Mouse (Mus musculus): Measurements from ENCODE around the gene Tmem163.
A peak's percentile ranks its signal among the peaks of the same experiment; 100 is the strongest.

DNA sequence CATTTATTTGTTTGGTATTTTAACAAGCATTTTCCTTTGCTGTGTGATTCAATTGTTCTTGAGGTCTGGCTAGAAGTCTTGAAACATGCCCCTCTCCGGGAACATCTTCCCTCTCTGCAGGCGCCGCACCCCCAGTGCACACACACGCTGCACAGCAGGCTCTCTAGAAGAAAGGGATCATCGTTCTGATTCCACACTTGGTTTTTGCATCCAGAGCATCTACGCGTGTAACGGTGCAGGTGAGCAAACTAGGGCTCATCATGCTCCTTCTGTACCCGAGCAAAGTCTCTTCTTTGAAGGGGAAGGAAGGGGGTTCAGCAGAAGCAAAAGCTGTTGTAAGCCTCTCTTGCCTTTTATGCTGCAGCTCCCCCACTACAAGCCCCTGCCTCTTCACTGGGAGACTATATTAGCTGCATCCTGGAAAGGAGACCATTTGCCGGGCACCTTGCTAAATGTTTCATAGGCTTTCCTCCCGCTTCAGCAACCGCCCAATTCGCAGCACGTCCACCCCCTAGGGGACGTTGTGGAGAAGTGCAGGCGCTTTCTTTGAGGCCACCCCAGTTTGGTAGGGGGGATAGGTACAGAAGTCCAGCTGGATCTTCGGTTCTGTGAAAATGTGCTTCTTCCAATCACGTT, at the start of gene Tmem163:
- peak; percentile 82 for TF ChIP-seq CTCF (IDR thresholded peaks at IDR 0.05; ENCODE audit: low read depth)
- no peak for TF ChIP-seq EP300 (IDR thresholded peaks at IDR 0.05; ENCODE audit: low read depth)
